Mouse (Mus musculus) C2C12 (cell line): ENCODE data around the gene Gm11559. TPM values are rescaled to one million over a fixed set of nuclear protein-coding genes. Genes with fewer than 3 reads are reported as not detected.
A peak's percentile ranks its signal among the peaks of the same experiment; 100 is the strongest.
"Not testable (repeated sequence)": the region's sequence is repeated elsewhere in the genome, so short reads cannot be mapped to it uniquely, and the experiment has no call there.

Experiments
- H3K27me3 ChIP-seq: one replicate; pipeline ENCODE4 v1.6.1; 2011; ENCODE audit not compliant: control insufficient read depth, insufficient read depth, insufficient read length
- H3K36me3 ChIP-seq: one replicate; pipeline ENCODE4 v1.6.1; 2011; ENCODE audit not compliant: control insufficient read depth, insufficient read depth
- H3K4me3 ChIP-seq: one replicate; pipeline ENCODE4 v1.5.1; 2011; ENCODE audit warnings: mild to moderate bottlenecking, control low read depth; ENCODE audit not compliant: poor library complexity, insufficient read depth, severe bottlenecking
- H3K79me2 ChIP-seq: one replicate; pipeline ENCODE4 v1.6.1; 2011; ENCODE audit not compliant: control insufficient read depth, insufficient read depth
- H3K79me3 ChIP-seq: one replicate; pipeline ENCODE4 v1.6.1; 2011; ENCODE audit warnings: low read depth, control low read depth
- H3ac ChIP-seq: one replicate; pipeline ENCODE3; 2011; ENCODE audit warnings: low read depth; ENCODE audit not compliant: control insufficient read depth, insufficient read length
- CEBPB ChIP-seq: IDR thresholded peaks from one replicate; pipeline ENCODE4 v1.6.1; 2011; ENCODE audit warnings: low read depth, mild to moderate bottlenecking, control low read depth, moderate library complexity
- CTCF ChIP-seq: IDR thresholded peaks from one replicate; pipeline ENCODE4 v1.5.1; 2011; ENCODE audit not compliant: control insufficient read depth, insufficient read depth, insufficient read length
- FOSL1 ChIP-seq: IDR thresholded peaks from one replicate; pipeline ENCODE4 v1.8.0; 2011; ENCODE audit warnings: mild to moderate bottlenecking, low read length; ENCODE audit not compliant: poor library complexity, insufficient read depth, severe bottlenecking
- MAX ChIP-seq: IDR thresholded peaks from one replicate; pipeline ENCODE4 v1.6.1; 2011; ENCODE audit warnings: mild to moderate bottlenecking, control low read depth
- MYOD1 ChIP-seq: IDR thresholded peaks from one replicate; pipeline ENCODE4 v1.6.1; 2011; ENCODE audit warnings: low read depth; ENCODE audit not compliant: control insufficient read depth, insufficient read length
- MYOG ChIP-seq: IDR thresholded peaks from one replicate; pipeline ENCODE4 v1.6.1; 2011; ENCODE audit not compliant: control insufficient read depth, insufficient read length; ENCODE audit errors: extremely low read depth
- USF1 ChIP-seq: IDR thresholded peaks from one replicate; pipeline ENCODE4 v1.6.1; 2011; ENCODE audit warnings: low read depth, mild to moderate bottlenecking, control low read depth, moderate library complexity
- polyA plus RNA-seq: library from polyadenylated mRNA; unstranded; fragments of >200 nt; fragmentation: generic; extraction: Trizol; gene quantifications from one replicate; pipeline ENCODE4 v1.2.1, GENCODE M21; 2012; ENCODE audit warnings: missing spikeins

The Gm11559 gene
- polyA plus RNA-seq, 1 experiment = not detected

DNA sequence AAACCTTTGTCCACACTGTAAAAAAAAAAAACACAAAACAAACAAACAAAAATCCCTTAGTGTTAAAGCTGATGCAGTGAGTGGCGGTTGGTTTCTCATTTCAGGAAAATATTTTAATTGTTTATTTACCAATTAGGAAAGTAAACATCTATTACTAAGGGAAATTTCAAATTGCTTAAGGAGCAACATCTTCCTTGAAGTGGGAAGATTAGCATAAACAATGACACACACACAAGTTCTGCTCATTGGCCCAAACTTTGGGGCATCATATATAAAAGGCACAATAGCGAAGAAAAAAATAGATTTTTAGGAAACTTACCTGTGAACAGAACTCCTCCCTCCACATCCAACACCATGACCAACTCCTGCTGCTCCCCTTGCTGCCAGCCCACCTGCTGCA, 6.7 kb upstream of the Gm11559 start, which contains the start of gene Gm11568:
Gm11568 (plus strand) TSS at position 301 of the 400 bp plus-strand sequence.
- no peaks in the 10 kb centered on the region for H3K27me3 ChIP-seq

DNA sequence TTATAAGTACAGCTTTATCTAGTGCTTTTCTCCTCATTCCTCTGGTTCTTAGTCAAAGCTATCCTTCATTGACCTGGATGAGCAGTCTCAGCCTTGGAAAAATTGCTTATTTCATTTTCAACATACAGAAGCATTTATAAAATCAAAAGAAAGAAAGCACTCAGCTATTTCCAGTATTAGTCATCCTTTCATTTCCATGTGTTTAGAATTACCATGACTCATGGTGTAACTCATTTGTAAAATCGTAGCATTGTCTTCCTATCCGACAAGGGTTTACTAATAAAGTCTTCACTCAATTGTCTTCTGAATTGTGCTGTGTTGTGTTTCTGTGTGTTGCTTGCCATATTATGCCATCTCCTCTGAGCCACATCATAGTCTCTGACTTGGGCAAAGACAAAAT, 5.5 kb upstream of the Gm11559 start:
- Histone ChIP-seq H3K36me3 (no peaks in the 10 kb centered on the region), H3K4me3 (no peak overlapping the region), H3K79me3 (no peaks in the 10 kb centered on the region), H3K79me2 (no peaks in the 10 kb centered on the region), H3ac (no peak overlapping the region), H3K27me3 (no peaks in the 10 kb centered on the region)
- TF ChIP-seq FOSL1 (peak; percentile 48), MYOD1 (no peak)

More for the DNA sequence above, 6.7 kb upstream of the Gm11559 start, which contains the start of gene Gm11568:
- Histone ChIP-seq H3K79me2 (no peaks in the 10 kb centered on the region), H3ac (no peak within 1 kb of the TSS), H3K79me3 (no peaks in the 10 kb centered on the region), H3K4me3 (no peak within 1 kb of the TSS), H3K36me3 (no peaks in the 10 kb centered on the region)
- TF ChIP-seq CEBPB (no peak), FOSL1 (no peak), MYOG (no peak)

DNA sequence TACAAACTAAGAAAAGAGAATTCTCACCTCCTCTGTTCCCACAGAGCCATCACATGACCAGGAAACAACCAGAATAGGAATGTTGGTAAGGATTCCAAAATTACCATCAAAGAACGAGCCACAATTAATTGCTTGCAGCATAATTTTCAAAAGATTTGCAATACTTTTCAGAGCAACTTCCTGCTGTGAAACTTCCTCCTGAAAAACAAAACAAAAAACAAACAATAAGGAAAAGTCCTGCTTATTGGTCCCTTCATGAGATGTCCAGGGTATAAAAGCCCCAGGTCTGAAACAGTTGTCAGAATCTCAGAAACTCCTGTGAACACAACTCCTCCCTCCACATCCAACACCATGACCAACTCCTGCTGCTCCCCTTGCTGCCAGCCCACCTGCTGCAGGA, 8.8 kb downstream of the Gm11559 start, which contains the start of gene Krtap9-1:
Krtap9-1 (plus strand) TSS at position 301 of the 400 bp plus-strand sequence.
- H3K79me3 ChIP-seq, H3K27me3 ChIP-seq, H3K36me3 ChIP-seq, H3K4me3 ChIP-seq, H3ac ChIP-seq, H3K79me2 ChIP-seq: not testable (repeated sequence)

DNA sequence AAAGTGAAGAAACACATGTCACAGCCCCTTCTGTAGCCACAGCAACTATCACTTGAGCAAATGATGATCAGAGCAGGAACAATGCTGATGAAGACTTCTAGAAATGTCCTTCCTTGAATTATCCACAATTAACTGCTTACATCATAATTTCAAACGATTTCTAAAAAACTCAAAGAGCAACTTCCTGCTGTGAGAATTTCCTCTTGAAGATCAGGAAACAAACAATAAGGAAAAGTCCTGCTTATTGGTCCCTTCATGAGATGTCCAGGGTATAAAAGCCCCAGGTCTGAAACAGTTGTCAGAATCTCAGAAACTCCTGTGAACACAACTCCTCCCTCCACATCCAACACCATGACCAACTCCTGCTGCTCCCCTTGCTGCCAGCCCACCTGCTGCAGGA, 14.6 kb downstream of the Gm11559 start, which contains the start of gene Gm11567:
Gm11567 (plus strand) TSS at position 301 of the 400 bp plus-strand sequence.
- not testable (repeated sequence) for H3K36me3 ChIP-seq, H3K79me3 ChIP-seq, H3K4me3 ChIP-seq, H3K79me2 ChIP-seq, H3K27me3 ChIP-seq, H3ac ChIP-seq

DNA sequence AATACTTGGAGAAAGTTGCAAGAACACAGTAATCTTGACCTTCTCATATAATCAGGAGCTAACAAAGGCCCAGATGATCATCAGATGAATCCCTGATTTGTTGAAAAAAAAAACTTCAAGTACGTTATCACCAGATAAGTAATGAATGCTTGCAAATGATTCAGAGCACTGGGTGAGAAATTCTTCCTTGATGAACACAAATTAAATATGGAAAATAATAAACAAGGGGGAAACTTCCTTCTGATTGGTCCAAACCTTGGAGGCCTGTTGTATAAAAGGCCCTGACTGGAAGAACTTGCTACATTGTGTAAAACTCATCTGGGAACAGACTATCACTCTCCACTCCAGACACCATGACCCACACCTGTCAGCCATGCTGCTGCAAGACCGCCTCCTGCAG, 43.3 kb downstream of the Gm11559 start, which contains the start of gene Krtap31-1:
Krtap31-1 (plus strand) TSS at position 301 of the 400 bp plus-strand sequence.
- no peaks in the 10 kb centered on the region for H3K79me2 ChIP-seq
- no peak within 1 kb of the TSS for H3ac ChIP-seq
- no peak within 1 kb of the TSS for H3K4me3 ChIP-seq
- H3K79me3 ChIP-seq = no peaks in the 10 kb centered on the region
- H3K36me3 ChIP-seq = no peaks in the 10 kb centered on the region
- TF ChIP-seq MYOG (no peak), CTCF (no peak), MYOD1 (no peak), MAX (no peak), CEBPB (no peak), USF1 (no peak), FOSL1 (no peak)
- no peaks in the 10 kb centered on the region for H3K27me3 ChIP-seq

DNA sequence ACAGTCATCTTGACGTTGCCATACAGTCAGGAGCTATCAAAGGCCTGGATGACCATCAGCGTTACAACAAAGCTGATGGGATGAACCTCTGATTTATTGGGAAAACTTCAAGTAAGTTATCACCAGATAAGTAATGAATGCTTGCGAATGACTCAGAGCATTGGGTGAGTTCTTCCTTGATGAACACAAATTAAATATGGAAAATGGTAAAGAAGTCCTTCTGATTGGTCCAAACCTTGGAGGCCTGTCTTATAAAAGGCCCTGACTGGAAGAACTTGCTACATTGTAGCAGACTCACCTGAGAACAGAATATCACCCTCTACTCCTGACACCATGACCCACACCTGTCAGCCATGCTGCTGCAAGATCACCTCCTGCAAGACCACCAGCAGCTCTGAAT, 50.2 kb downstream of the Gm11559 start, which contains the start of gene Gm11565:
Gm11565 (plus strand) TSS at position 301 of the 400 bp plus-strand sequence.
- no peaks in the 10 kb centered on the region for H3K79me3 ChIP-seq
- TF ChIP-seq USF1 = no peak
- TF ChIP-seq MAX = no peak
- H3ac ChIP-seq = no peak within 1 kb of the TSS

More for the DNA sequence above, 50.2 kb downstream of the Gm11559 start, which contains the start of gene Gm11565:
- Histone ChIP-seq H3K4me3 (no peak within 1 kb of the TSS), H3K36me3 (no peaks in the 10 kb centered on the region), H3K79me2 (no peaks in the 10 kb centered on the region), H3K27me3 (peaks cover 14% of the 10 kb centered on the region)

Other genes with a start within 250 kb of the Gm11559 start
- not detected for gene Krtap2-4, start 249.6 kb upstream of the Gm11559 start, polyA plus RNA-seq
- gene Gm11562, start 244.0 kb upstream of the Gm11559 start, polyA plus RNA-seq = not detected
- gene Krtap4-1, start 236.2 kb upstream of the Gm11559 start, polyA plus RNA-seq = not detected
- not detected for gene Krtap4-2, start 229.4 kb upstream of the Gm11559 start, polyA plus RNA-seq
- not detected for gene Krtap4-7, start 220.4 kb upstream of the Gm11559 start, polyA plus RNA-seq
- gene Gm11555, start 214.2 kb upstream of the Gm11559 start, polyA plus RNA-seq = not detected
- not detected for gene Gm11563, start 205.5 kb upstream of the Gm11559 start, polyA plus RNA-seq
- not detected for gene Krtap4-6, start 198.5 kb upstream of the Gm11559 start, polyA plus RNA-seq
- not detected for gene Gm14190, start 173.7 kb upstream of the Gm11559 start, polyA plus RNA-seq
- not detected for gene Gm14180, start 130.2 kb upstream of the Gm11559 start, polyA plus RNA-seq
- gene Gm11595, start 91.6 kb upstream of the Gm11559 start, polyA plus RNA-seq = not detected
- not detected for gene Krtap4-8, start 83.8 kb upstream of the Gm11559 start, polyA plus RNA-seq
- gene Krtap4-9, start 79.3 kb upstream of the Gm11559 start, polyA plus RNA-seq = not detected
- not detected for gene Gm11596, start 71.0 kb upstream of the Gm11559 start, polyA plus RNA-seq
- not detected for gene Gm11569, start 65.5 kb upstream of the Gm11559 start, polyA plus RNA-seq
- not detected for gene Gm11554, start 60.0 kb upstream of the Gm11559 start, polyA plus RNA-seq
- not detected for gene Krtap4-13, start 54.6 kb upstream of the Gm11559 start, polyA plus RNA-seq
- not detected for gene Gm11564, start 48.8 kb upstream of the Gm11559 start, polyA plus RNA-seq
- gene 2300003K06Rik, start 26.4 kb upstream of the Gm11559 start, polyA plus RNA-seq = not detected
- gene Krtap4-16, start 12.9 kb upstream of the Gm11559 start, polyA plus RNA-seq = not detected
- not detected for gene Gm11568, start 6.6 kb upstream of the Gm11559 start, polyA plus RNA-seq
- gene Krtap9-1, start 8.9 kb downstream of the Gm11559 start, polyA plus RNA-seq = not detected
- not detected for gene Gm11567, start 14.7 kb downstream of the Gm11559 start, polyA plus RNA-seq
- gene Krtap31-1, start 43.4 kb downstream of the Gm11559 start, polyA plus RNA-seq = not detected
- gene Gm11565, start 50.3 kb downstream of the Gm11559 start, polyA plus RNA-seq = not detected
- not detected for gene Krtap31-2, start 71.8 kb downstream of the Gm11559 start, polyA plus RNA-seq
- gene Krtap9-5, start 84.0 kb downstream of the Gm11559 start, polyA plus RNA-seq = not detected
- gene Krtap29-1, start 114.6 kb downstream of the Gm11559 start, polyA plus RNA-seq = not detected
- not detected for gene Krtap16-1, start 122.1 kb downstream of the Gm11559 start, polyA plus RNA-seq
- not detected for gene Krtap17-1, start 129.5 kb downstream of the Gm11559 start, polyA plus RNA-seq
- gene Krt33a, start 151.7 kb downstream of the Gm11559 start, polyA plus RNA-seq = 0.02 TPM
- gene Krt33b, start 165.4 kb downstream of the Gm11559 start, polyA plus RNA-seq = not detected
- not detected for gene Krt34, start 177.1 kb downstream of the Gm11559 start, polyA plus RNA-seq
- not detected for gene Krt31, start 186.1 kb downstream of the Gm11559 start, polyA plus RNA-seq
- gene Krt32, start 223.8 kb downstream of the Gm11559 start, polyA plus RNA-seq = not detected
- gene Krt35, start 231.8 kb downstream of the Gm11559 start, polyA plus RNA-seq = not detected
- 0.14 TPM for gene Krt36, start 241.2 kb downstream of the Gm11559 start, polyA plus RNA-seq